Mouse (Mus musculus) thymus, adult 2 months (tissue): ENCODE results near the gene Prkag2. TPM values are rescaled to one million over a fixed set of nuclear protein-coding genes. Genes with fewer than 3 reads are reported as not detected.

Experiments used
- DNase-seq: peaks from one replicate; pipeline ENCODE4 v3.0.0; 2021
- H3K27ac ChIP-seq: fragments of 200-500 bp; 2 replicates; pipeline ENCODE4 v1.5.1; 2012; ENCODE audit warnings: low read length, control low read depth; ENCODE audit not compliant: control insufficient read depth, insufficient read depth
- H3K27me3 ChIP-seq: fragments of 200-500 bp; 2 replicates; pipeline ENCODE4 v1.6.1; 2012; ENCODE audit warnings: mild to moderate bottlenecking, low read length, moderate library complexity, mixed read lengths; ENCODE audit not compliant: control insufficient read depth, insufficient read depth
- H3K36me3 ChIP-seq: fragments of 200-500 bp; 2 replicates; pipeline ENCODE4 v1.6.1; 2012; ENCODE audit warnings: mild to moderate bottlenecking, low read length, moderate library complexity; ENCODE audit not compliant: control insufficient read depth, insufficient read depth
- H3K4me1 ChIP-seq: fragments of 200-500 bp; replicated peaks from 2 replicates; pipeline ENCODE4 v1.6.1; 2012; ENCODE audit warnings: low read length; ENCODE audit not compliant: control insufficient read depth, insufficient read depth
- H3K4me3 ChIP-seq: fragments of 200-500 bp; 2 replicates; pipeline ENCODE4 v1.5.1; 2012; ENCODE audit warnings: mild to moderate bottlenecking, low read length, control low read depth, moderate library complexity; ENCODE audit not compliant: control insufficient read depth, insufficient read depth
- CTCF ChIP-seq: fragments of 200-500 bp; IDR thresholded peaks from 2 replicates; pipeline ENCODE4 v1.5.1; 2012; ENCODE audit warnings: mild to moderate bottlenecking, control low read depth, low read length, moderate library complexity, borderline replicate concordance; ENCODE audit not compliant: control insufficient read depth, poor library complexity, insufficient read depth; ENCODE audit errors: extremely low read depth
- POLR2A ChIP-seq: fragments of 200-500 bp; IDR thresholded peaks from 2 replicates; pipeline ENCODE4 v1.6.1; 2012; ENCODE audit warnings: mild to moderate bottlenecking, low read length, control low read depth, moderate library complexity; ENCODE audit not compliant: control insufficient read depth, poor library complexity, insufficient read depth; ENCODE audit errors: extremely low read depth
- WGBS: fragments of 180-500 bp; shearing (Covaris S2); methylation state at CpG from one replicate; pipeline ENCODE4 v1.1.7; 2018; 5-methylcytosine and 5-hydroxymethylcytosine counted together
- polyA plus RNA-seq: library from polyadenylated mRNA; depleted of rRNA; stranded (reverse); fragments of >200 nt; gene quantifications from 2 replicates; pipeline ENCODE4 v1.2.3, GENCODE M21; 2012

Gene Prkag2
- polyA plus RNA-seq, 1 experiment, result 23.5 TPM

DNA sequence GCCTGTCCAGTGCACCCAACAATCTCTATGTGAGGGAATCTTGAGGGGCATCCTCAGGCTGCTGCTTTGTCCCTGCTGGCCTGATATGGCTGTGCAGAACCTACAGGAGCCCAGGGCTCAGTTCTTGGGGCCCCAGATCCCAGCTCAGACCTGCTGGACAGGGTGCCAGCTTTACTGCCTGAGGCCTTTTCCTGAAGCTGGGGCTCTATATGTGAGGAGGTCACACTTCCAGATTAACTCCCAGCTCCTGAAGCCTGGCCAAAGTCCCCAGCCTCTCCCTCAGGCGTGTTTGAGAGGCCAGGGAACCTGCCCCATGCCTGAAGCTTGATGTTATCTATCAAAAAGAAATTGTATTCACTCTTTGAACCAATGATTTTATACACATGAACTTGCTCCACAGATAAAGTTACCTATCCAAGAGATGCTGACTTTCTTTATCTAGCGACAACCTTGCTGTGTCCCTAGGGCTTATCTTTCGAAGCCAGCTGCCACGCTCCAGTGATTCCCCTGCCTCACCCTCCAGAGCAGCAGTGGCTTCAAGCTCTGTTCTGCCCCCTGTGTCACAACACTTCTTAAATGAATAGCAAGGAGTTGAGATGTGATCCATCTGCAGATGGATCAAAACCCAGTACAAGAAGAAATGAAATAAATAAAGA lies 121.0 kb downstream of the Prkag2 start:
- DNase-seq, result no peak
- no peak for TF ChIP-seq POLR2A
- TF ChIP-seq CTCF, result no peak
- H3K27me3 ChIP-seq, result no peaks in the 10 kb centered on the region
- no peak overlapping the region for H3K4me3 ChIP-seq
- H3K27ac ChIP-seq, result no peak overlapping the region
- 92% methylated on average over 4 of the region's 4 CpGs for WGBS
- peaks cover 2% of the 10 kb centered on the region; the same call in 1 of the 2 replicates for H3K4me1 ChIP-seq
- no peaks in the 10 kb centered on the region for H3K36me3 ChIP-seq

GRCm38 (mm10) chr5:24976907-24977306 lies 123.5 kb downstream of the Prkag2 start:
- TF ChIP-seq POLR2A (no peak), CTCF (no peak)
- no peak for DNase-seq
- whole genome bisulfite sequencing, result 84% methylated on average over 3 of the region's 3 CpGs
- H3K36me3 ChIP-seq, result no peaks in the 10 kb centered on the region
- no peak overlapping the region for H3K4me3 ChIP-seq
- no peaks in the 10 kb centered on the region for H3K27me3 ChIP-seq
- no peak overlapping the region for H3K27ac ChIP-seq
- peaks cover 16% of the 10 kb centered on the region for H3K4me1 ChIP-seq

DNA sequence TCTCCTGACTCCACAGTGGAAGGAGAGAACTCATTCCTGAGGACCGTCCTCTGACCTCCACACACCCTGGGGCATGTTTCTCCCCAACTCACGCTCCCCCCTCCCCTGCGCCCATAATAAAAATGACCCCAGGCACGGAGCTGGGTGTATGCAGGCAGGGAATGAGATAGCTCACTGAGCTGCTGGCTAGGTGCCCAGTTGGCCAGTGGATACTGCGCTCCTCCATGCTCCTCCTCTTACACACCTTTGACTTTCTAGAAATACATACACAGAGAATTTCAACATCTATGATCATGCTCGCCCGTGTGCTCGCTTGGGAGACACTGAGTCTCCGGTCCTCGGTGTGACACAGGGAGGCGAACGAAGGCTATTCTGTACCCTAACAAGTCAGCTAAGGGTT lies 124.2 kb downstream of the Prkag2 start:
- 95% methylated on average over 12 of the region's 12 CpGs for WGBS

DNA sequence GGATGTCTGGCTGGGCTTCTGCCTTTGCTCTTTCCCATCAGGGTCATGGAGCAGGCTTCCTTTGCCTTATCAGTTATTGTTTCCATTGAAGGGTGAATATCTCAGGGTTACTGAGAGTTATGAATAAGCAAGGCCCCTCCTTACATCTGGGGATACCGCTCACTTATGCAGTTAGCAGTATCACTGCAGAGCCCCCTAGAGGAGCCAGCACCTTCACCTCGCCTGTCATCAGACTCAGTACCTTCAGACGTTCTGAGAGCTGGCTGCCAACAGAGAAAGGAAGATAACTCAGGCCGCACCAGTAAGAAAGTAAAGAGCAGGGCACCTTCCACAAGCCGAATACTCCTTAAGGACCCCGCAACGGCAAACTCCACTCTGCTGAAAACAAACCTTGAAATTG lies 125.3 kb downstream of the Prkag2 start:
- DNase-seq, result peak; percentile 20
- WGBS, result 81% methylated on average over 7 of the region's 7 CpGs
- no peaks in the 10 kb centered on the region for H3K36me3 ChIP-seq
- H3K27me3 ChIP-seq, result no peaks in the 10 kb centered on the region
- TF ChIP-seq CTCF (no peak), POLR2A (no peak)
- H3K4me1 ChIP-seq, result peaks cover 32% of the 10 kb centered on the region
- no peak overlapping the region for H3K27ac ChIP-seq
- H3K4me3 ChIP-seq, result no peak overlapping the region

More for the DNA sequence above, 124.2 kb downstream of the Prkag2 start:
- Histone ChIP-seq H3K4me1 (peaks cover 21% of the 10 kb centered on the region), H3K27me3 (no peaks in the 10 kb centered on the region), H3K36me3 (no peaks in the 10 kb centered on the region), H3K4me3 (no peak overlapping the region), H3K27ac (no peak overlapping the region)
- TF ChIP-seq POLR2A (no peak), CTCF (no peak)
- DNase-seq, result no peak

GRCm38 (mm10) chr5:24973672-24974225 lies 126.7 kb downstream of the Prkag2 start:
- Histone ChIP-seq H3K36me3 (no peaks in the 10 kb centered on the region), H3K4me1 (peaks cover 46% of the 10 kb centered on the region), H3K27me3 (no peaks in the 10 kb centered on the region), H3K4me3 (no peak overlapping the region), H3K27ac (no peak overlapping the region)
- TF ChIP-seq CTCF, result no peak
- TF ChIP-seq POLR2A, result no peak
- WGBS, result 69% methylated on average over 9 of the region's 9 CpGs
- DNase-seq, result no peak

DNA sequence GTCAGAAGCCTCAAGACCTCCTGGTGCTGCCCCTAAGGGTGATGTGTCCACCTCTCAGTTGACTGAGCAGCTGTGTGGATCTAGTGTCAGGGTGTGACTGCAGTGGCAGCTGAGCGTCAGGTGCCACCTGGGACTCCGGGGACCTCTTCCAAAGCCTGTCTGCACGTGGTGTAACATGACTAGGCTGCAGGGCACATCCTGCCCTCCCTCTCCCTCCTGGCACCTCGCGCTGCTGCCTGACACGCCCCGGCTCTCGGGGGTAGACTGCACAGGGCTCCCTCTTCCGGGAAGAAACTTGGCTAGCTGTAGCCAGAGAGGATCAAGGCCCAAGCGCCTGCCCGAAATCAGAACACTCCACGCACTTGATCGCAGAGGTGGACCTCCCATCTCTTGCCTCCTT lies 127.2 kb downstream of the Prkag2 start:
- WGBS, result 7% methylated on average over 13 of the region's 13 CpGs
- DNase-seq, result peak; percentile 80
- H3K27me3 ChIP-seq, result no peaks in the 10 kb centered on the region

More for the DNA sequence above, 127.2 kb downstream of the Prkag2 start:
- no peak overlapping the region for H3K27ac ChIP-seq
- H3K36me3 ChIP-seq, result no peaks in the 10 kb centered on the region
- H3K4me1 ChIP-seq, result peaks cover 51% of the 10 kb centered on the region
- no peak overlapping the region for H3K4me3 ChIP-seq
- TF ChIP-seq CTCF, result peak; percentile 54; the same call in 1 of the 2 replicates
- no peak for TF ChIP-seq POLR2A
